Mouse (Mus musculus): Measurements from ENCODE around the gene Trappc10.

- TF ChIP-seq POLR2A (IDR thresholded peaks at IDR 0.05; ENCODE audit: insufficient read depth, low read length) (no peak), CTCF (IDR thresholded peaks at IDR 0.05; ENCODE audit: low read depth, low read length) (no peak), EP300 (IDR thresholded peaks at IDR 0.05; ENCODE audit: insufficient read depth, low read depth, low read length) (no peak)
Measured at GRCm38 (mm10) chr10:78192933-78193332, 51.5 kb downstream of the Trappc10 start.

All from ES-Bruce4 (cell line).